Mouse (Mus musculus) limb, embryonic 13.5 days (tissue): ENCODE data around the gene Cobl. TPM values are rescaled to one million over a fixed set of nuclear protein-coding genes. Genes with fewer than 3 reads are reported as not detected.

Experiments used
- ATAC-seq: fragments of 200-750 bp; cut with Nextera tagmentation; 2 replicates; pipeline ENCODE4 v1.8.0; 2017; ENCODE audit warnings: low read depth, moderate number of reproducible peaks, moderate TSS enrichment; ENCODE audit not compliant: low FRiP score
- H3K27ac ChIP-seq: fragments of 300-500 bp; sonication (generic); 2 replicates; pipeline ENCODE4 v1.5.1; 2015; ENCODE audit warnings: inconsistent platforms, mild to moderate bottlenecking, moderate library complexity
- H3K27me3 ChIP-seq: fragments of 300-500 bp; sonication (generic); 2 replicates; pipeline ENCODE4 v1.6.1; 2015; ENCODE audit warnings: mild to moderate bottlenecking, inconsistent platforms
- H3K36me3 ChIP-seq: fragments of 300-500 bp; sonication (generic); 2 replicates; pipeline ENCODE4 v1.6.1; 2015; ENCODE audit warnings: inconsistent platforms, mild to moderate bottlenecking, moderate library complexity
- H3K4me1 ChIP-seq: fragments of 300-500 bp; sonication (generic); 2 replicates; pipeline ENCODE4 v1.6.1; 2015; ENCODE audit warnings: inconsistent platforms
- H3K4me2 ChIP-seq: fragments of 300-500 bp; sonication (generic); replicated peaks from 2 replicates; pipeline ENCODE4 v1.6.1; 2015; ENCODE audit warnings: inconsistent platforms, mild to moderate bottlenecking, moderate library complexity
- H3K4me3 ChIP-seq: fragments of 300-500 bp; sonication (generic); 2 replicates; pipeline ENCODE4 v1.5.1; 2015; ENCODE audit warnings: moderate library complexity, mild to moderate bottlenecking, inconsistent platforms
- H3K9ac ChIP-seq: fragments of 300-500 bp; sonication (generic); 2 replicates; pipeline ENCODE4 v1.6.1; 2015; ENCODE audit warnings: mild to moderate bottlenecking, inconsistent platforms
- H3K9me3 ChIP-seq: fragments of 300-500 bp; sonication (generic); 2 replicates; pipeline ENCODE4 v1.6.1; 2016; ENCODE audit warnings: inconsistent platforms
- WGBS: fragments of 180-500 bp; shearing (Covaris S2); methylation state at CpG from one replicate; pipeline ENCODE4 v1.1.7; 2015; 5-methylcytosine and 5-hydroxymethylcytosine counted together
- polyA plus RNA-seq: library from polyadenylated mRNA; unstranded; fragments of >200 nt; fragmentation: Nextera tagmentation; extraction: Ambion mirVana; gene quantifications from 2 replicates; pipeline ENCODE4 v1.2.1, GENCODE M21; 2015

Gene Cobl
- polyA plus RNA-seq, 1 experiment from 2014 or later, result 17.8 TPM

DNA sequence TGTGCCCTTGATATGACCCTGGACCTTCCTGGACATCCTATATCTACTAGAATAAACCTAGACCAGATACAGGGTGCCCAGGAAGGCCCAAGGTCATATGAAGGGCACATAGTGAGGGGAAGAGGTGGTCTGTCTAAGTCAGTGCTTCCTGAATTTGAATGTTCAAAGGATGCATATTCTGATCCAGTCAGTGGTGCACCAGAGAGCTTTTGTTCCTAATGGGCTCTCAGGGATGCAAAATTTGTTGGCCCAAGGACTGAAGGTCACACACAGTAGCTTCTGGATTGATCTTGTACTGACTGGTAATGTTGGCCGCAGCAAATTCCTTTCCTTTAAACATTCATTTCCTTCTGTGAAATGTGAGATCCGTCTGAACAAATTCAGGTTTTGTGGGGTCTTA, 2.5 kb upstream of the Cobl start:
- Histone ChIP-seq H3K4me3 (no peak overlapping the region), H3K9me3 (no peaks in the 10 kb centered on the region), H3K9ac (no peak overlapping the region), H3K36me3 (no peaks in the 10 kb centered on the region), H3K27ac (no peak overlapping the region), H3K4me1 (peaks cover 10% of the 10 kb centered on the region), H3K27me3 (peaks cover 41% of the 10 kb centered on the region), H3K4me2 (no peak overlapping the region)
- WGBS, result 58% methylated on average over 2 of the region's 2 CpGs
- no peak for ATAC-seq

DNA sequence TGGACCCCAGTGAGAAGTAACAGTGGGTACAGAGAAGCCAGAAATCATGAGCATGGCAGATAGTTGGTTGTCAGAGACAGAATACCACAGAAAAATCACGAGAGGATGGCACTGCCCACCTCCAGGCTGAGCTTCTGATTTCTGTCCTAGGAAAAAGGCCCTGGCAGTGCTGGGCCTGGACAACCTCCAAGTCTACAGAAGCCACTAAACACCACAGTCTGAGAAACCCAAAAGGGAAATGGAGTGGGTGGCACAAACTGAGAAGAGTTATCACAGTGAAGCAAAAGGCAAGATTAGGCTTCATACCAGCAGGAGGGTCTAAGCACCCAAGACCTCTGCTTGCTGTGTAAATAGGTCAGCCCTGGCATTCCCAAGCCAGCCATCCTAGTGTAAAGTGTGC, 1.8 kb upstream of the Cobl start:
- no peak overlapping the region for H3K4me2 ChIP-seq
- H3K27ac ChIP-seq, result no peak overlapping the region
- H3K4me3 ChIP-seq, result no peak overlapping the region
- no peak for ATAC-seq
- 63% methylated on average over 1 of the region's 1 CpGs for WGBS
- H3K4me1 ChIP-seq, result peaks cover 10% of the 10 kb centered on the region
- no peak overlapping the region for H3K9ac ChIP-seq
- no peaks in the 10 kb centered on the region for H3K36me3 ChIP-seq
- no peaks in the 10 kb centered on the region for H3K9me3 ChIP-seq
- H3K27me3 ChIP-seq, result peaks cover 44% of the 10 kb centered on the region

DNA sequence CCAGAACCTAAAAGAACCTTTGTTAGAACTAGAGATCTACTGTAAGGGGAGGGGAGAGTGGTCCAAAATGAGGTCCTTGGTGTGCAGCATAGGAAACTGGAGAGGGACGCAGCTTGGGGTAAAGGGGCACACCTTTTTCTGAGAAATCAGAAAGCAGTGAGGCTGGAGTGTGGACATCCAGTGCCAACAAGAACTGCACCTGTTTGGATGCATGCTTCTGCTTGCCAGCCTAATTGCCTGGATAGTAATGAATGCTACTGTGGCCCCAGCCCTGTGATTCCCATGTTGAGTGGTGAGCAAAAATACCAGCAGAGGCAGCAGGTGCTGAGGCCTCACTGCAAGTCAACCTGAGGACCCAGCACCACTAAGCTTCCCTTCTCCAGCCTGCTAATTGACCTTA, 469 bp upstream of the Cobl start:
- Histone ChIP-seq H3K27ac (no peak overlapping the region), H3K4me3 (peak overlapping the region; percentile 73), H3K9me3 (no peaks in the 10 kb centered on the region), H3K27me3 (peaks cover 44% of the 10 kb centered on the region), H3K4me1 (peaks cover 10% of the 10 kb centered on the region), H3K9ac (no peak overlapping the region), H3K36me3 (no peaks in the 10 kb centered on the region), H3K4me2 (peak overlapping the region; percentile 93)
- WGBS, result 16% methylated on average over 1 of the region's 1 CpGs
- ATAC-seq, result no peak

DNA sequence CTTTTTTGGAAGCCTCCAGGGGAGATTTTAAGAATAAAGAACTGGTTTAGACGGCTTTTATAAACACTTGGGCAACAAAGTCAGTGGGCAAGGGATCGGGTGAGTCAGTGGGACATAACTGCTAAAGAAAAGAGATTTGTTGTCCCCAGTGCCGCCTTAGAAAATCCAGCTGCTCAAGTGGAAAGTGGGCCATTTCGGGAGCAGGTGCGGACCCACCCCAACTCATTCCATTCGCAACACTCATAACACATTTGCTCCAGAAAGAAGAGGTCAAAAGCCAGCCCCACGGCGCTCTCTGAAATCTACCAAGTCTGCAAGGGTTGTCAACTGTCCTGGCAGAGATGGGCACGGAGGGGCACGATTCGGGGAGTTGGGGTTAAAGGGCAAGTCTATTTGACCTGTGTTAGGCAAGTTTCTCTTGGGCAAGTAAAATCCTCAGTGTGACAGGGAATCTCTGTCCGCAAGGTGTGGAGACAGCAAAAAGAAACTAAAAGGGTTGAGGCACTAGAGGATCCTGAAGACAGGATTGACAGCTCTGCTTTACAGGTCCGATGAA, 1.1 kb downstream of the Cobl start:
- Histone ChIP-seq H3K4me2 (peak overlapping the region; percentile 93), H3K36me3 (no peaks in the 10 kb centered on the region), H3K27me3 (peaks cover 44% of the 10 kb centered on the region), H3K9me3 (no peaks in the 10 kb centered on the region), H3K27ac (no peak overlapping the region), H3K9ac (no peak overlapping the region), H3K4me3 (peak overlapping the region; percentile 73), H3K4me1 (peaks cover 10% of the 10 kb centered on the region)
- ATAC-seq, result no peak
- WGBS, result 60% methylated on average over 13 of the region's 13 CpGs

DNA sequence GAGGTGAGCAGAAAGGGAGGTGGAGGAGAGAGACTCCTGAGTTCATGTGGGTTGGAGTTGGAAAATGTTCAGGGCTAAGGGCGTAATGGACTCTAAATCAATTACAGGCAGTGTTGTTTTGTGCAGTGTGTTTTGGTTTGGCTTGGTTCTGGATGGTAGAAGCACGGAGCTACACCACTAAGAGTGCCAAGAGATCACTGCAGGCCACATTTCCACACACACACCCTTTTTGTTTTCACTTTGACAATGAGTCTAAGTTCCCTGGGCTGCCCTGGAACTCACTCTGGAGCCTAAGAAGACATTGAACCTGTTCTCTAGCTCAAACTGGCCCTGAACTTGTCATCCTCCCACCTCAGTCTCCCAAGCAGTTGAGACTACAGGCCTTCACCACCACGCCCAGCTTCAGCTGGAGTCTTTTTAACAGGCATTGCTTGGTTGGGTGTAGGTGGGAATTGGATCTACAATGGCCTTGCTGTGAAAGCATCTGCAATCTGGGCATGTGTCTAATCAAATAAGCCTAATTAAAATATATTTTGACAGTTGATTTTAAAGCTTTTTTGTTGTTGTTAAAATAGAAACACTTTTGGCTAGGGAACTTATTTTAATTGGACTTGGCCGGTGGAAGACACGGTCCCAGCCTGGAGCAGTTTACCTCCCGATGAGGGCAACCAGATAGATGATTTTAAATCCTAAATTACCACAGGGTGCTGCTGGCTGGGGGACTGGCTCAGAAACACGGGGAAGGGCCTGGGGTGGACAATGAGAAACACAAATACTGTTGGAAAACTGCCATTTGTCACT, 4.8 kb downstream of the Cobl start:
- Histone ChIP-seq H3K4me2 (no peak overlapping the region), H3K9ac (no peak overlapping the region), H3K9me3 (0 out of 2 replicates have a peak, but pooled peaks cover 3% of the 10 kb centered on the region), H3K4me1 (peaks cover 8% of the 10 kb centered on the region), H3K27ac (no peak overlapping the region), H3K36me3 (no peaks in the 10 kb centered on the region), H3K27me3 (peaks cover 26% of the 10 kb centered on the region), H3K4me3 (no peak overlapping the region)
- ATAC-seq, result no peak
- WGBS, result 64% methylated on average over 7 of the region's 7 CpGs

DNA sequence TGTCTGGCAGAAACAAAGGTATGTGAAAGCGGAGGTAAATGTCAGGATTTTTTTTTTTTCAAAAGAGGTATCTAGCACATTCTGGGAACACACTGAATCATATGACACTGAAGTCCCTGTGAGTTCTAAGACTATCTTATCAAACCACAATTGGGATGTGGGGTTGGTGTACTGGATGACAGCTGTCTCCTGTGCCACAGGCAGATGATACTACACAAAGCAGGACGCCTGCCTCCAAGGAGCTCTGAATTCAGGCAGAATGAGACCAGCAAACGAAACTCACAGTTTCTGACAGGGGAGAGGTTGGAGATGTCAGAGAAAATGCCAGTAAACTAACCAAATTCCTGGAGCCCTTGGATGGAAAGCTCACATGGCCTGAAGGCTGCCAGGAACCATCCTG, 5.9 kb downstream of the Cobl start:
- ATAC-seq, result no peak
- WGBS, result 74% methylated on average over 3 of the region's 3 CpGs

DNA sequence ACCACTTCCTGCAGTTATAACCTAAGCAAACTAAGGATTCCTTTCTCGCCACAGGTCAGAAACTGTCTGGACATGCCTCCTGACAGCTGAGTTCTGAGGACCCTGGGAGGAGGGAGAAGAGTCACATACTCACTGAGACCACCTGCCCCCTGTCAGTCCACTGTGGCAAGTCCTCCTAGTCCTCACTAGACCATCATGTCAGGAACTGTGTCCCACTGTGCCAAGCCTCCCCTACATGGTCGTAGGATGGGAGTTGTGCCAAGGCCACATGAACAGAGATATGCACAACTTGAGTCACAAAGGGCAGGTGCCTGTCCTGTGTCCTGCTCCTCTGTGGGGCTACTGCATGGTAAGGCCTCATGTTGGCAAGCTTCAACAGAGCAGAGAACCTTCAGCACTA, 6.4 kb downstream of the Cobl start:
- ATAC-seq, result 0 out of 2 replicates have a peak, but pooled peaks have one; percentile 36
- Histone ChIP-seq H3K4me1 (no peaks in the 10 kb centered on the region), H3K9ac (no peak overlapping the region), H3K27me3 (peaks cover 10% of the 10 kb centered on the region), H3K27ac (no peak overlapping the region), H3K4me3 (no peak overlapping the region), H3K36me3 (no peaks in the 10 kb centered on the region), H3K4me2 (no peak overlapping the region), H3K9me3 (0 out of 2 replicates have a peak, but pooled peaks cover 3% of the 10 kb centered on the region)
- whole genome bisulfite sequencing, result 74% methylated on average over 2 of the region's 2 CpGs

More for the DNA sequence above, 5.9 kb downstream of the Cobl start:
- peaks cover 14% of the 10 kb centered on the region for H3K27me3 ChIP-seq
- no peaks in the 10 kb centered on the region for H3K36me3 ChIP-seq
- H3K9me3 ChIP-seq, result 0 out of 2 replicates have a peak, but pooled peaks cover 3% of the 10 kb centered on the region
- 0 out of 2 replicates have a peak, but pooled peaks cover 2% of the 10 kb centered on the region for H3K4me1 ChIP-seq
- no peak overlapping the region for H3K27ac ChIP-seq
- H3K9ac ChIP-seq, result no peak overlapping the region
- no peak overlapping the region for H3K4me3 ChIP-seq
- no peak overlapping the region for H3K4me2 ChIP-seq

DNA sequence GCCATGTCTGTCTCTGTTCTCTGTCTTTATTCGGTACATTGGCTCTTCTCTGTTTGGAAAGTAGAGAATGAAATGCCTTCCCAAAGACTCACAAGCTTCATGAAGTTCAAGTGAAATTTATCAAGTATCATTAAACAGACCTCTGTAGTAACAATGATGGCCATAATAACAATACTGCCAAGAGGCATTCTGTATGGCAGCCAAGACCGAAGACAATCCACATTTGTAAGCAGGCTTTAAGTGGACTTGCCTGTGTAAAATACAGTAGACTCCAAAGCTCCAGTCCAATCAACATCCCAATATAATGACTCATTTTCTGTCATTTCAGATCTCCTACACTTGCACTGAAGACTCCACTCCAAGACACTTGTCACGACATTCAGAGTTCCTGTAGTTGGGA, 16.7 kb downstream of the Cobl start:
- no peak overlapping the region for H3K4me3 ChIP-seq
- H3K9me3 ChIP-seq, result no peaks in the 10 kb centered on the region
- H3K27me3 ChIP-seq, result no peaks in the 10 kb centered on the region
- no peak overlapping the region for H3K27ac ChIP-seq
- 89% methylated on average over 3 of the region's 3 CpGs for WGBS
- no peak overlapping the region for H3K9ac ChIP-seq
- no peak overlapping the region for H3K4me2 ChIP-seq
- no peaks in the 10 kb centered on the region for H3K4me1 ChIP-seq
- ATAC-seq, result no peak
- no peaks in the 10 kb centered on the region for H3K36me3 ChIP-seq

DNA sequence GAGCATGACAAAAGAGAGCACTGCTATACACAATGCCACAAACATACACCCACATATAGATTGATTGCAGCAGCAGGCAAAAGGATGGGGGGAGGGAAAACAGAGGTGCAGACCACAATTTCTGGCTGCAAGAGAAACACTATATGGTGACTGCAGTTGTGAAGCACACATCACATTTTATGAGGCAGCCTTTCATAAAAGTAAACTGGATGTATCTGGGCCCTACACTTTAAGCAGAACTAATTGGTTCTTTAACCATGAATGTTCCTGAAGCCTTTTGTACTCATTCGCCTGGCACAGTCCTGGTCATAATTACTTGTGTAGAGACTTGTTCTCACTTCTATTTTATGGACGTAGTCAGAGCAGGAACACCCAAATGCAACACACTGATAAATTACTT, 19.5 kb downstream of the Cobl start:
- Histone ChIP-seq H3K4me3 (no peak overlapping the region), H3K9ac (no peak overlapping the region), H3K36me3 (no peaks in the 10 kb centered on the region), H3K4me1 (no peaks in the 10 kb centered on the region), H3K4me2 (no peak overlapping the region), H3K9me3 (no peaks in the 10 kb centered on the region), H3K27me3 (no peaks in the 10 kb centered on the region), H3K27ac (no peak overlapping the region)
- peak; percentile 36; the same call in 1 of the 2 replicates for ATAC-seq
- WGBS, result 21% methylated on average over 2 of the region's 2 CpGs

DNA sequence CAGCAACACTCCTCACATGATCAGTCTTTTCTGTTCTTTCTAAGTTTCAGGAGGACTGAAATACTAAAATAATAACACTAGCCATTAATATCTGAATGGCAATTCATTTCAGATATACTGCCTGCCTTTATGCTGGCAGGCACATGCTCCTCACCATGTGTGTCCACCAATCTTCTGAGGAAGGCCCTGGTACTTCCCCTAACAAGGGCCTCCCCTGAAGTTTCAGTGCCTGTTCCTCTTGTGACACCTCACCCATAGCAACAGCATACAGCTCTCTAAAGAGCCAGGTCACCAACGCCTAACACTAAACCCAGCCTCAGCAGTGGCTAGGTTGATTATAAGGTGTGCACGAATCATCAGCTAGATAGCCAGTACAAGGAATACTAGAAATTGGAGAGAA, 20.5 kb downstream of the Cobl start:
- no peak overlapping the region for H3K4me2 ChIP-seq

DNA sequence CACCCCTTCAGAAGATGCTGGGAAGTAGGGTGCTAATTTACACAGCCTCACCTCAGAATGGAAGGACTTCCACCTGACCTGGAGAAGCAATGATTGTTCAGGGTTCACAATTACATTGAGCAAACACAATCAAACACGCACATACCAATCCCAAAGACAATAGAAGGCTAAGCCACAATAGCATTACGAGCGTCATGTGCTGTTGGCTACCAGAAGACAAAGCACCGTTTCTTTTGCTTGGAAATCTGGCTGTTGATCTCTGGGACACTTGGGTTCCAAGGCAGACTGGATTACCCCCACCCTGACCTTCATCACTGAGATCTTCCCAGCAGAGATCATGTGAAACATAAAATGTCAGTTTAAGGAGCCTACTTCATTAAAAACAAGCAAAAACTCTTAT, 21.1 kb downstream of the Cobl start:
- Histone ChIP-seq H3K27me3 (no peaks in the 10 kb centered on the region), H3K9ac (no peak overlapping the region), H3K4me2 (no peak overlapping the region), H3K36me3 (no peaks in the 10 kb centered on the region), H3K4me1 (no peaks in the 10 kb centered on the region), H3K4me3 (no peak overlapping the region), H3K27ac (no peak overlapping the region), H3K9me3 (no peaks in the 10 kb centered on the region)
- 78% methylated on average over 4 of the region's 4 CpGs for WGBS
- ATAC-seq, result no peak

More for the DNA sequence above, 20.5 kb downstream of the Cobl start:
- no peaks in the 10 kb centered on the region for H3K27me3 ChIP-seq
- no peaks in the 10 kb centered on the region for H3K36me3 ChIP-seq
- no peaks in the 10 kb centered on the region for H3K4me1 ChIP-seq
- H3K27ac ChIP-seq, result no peak overlapping the region
- H3K4me3 ChIP-seq, result no peak overlapping the region
- H3K9ac ChIP-seq, result no peak overlapping the region
- no peak for ATAC-seq
- no peaks in the 10 kb centered on the region for H3K9me3 ChIP-seq
- 69% methylated on average over 2 of the region's 2 CpGs for WGBS

DNA sequence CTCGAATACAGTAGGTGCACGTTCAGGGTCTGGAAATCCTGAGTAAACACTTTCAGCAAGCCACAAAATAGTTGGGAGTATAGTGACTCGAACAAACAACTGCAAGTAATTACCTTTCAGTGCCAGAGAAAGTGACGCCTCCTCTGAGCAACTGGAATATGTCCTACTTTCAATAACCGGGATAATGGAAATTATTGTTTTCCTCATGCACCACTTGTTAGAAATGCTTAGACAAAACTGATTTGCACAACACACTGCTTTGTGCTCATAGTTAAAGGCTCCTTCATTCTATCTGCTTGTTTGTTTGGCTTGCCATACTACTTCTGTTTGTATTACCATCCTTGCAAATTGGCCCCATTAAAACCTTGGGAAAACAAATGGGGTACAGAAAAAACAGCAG, 21.6 kb downstream of the Cobl start:
- Histone ChIP-seq H3K27ac (no peak overlapping the region), H3K9ac (no peak overlapping the region), H3K9me3 (no peaks in the 10 kb centered on the region), H3K36me3 (no peaks in the 10 kb centered on the region), H3K4me2 (no peak overlapping the region), H3K4me1 (no peaks in the 10 kb centered on the region), H3K27me3 (no peaks in the 10 kb centered on the region), H3K4me3 (no peak overlapping the region)
- 62% methylated on average over 5 of the region's 5 CpGs for WGBS
- no peak for ATAC-seq
